ENCODE assay signal across 20 mouse cellular contexts in the genomic region with DNA sequence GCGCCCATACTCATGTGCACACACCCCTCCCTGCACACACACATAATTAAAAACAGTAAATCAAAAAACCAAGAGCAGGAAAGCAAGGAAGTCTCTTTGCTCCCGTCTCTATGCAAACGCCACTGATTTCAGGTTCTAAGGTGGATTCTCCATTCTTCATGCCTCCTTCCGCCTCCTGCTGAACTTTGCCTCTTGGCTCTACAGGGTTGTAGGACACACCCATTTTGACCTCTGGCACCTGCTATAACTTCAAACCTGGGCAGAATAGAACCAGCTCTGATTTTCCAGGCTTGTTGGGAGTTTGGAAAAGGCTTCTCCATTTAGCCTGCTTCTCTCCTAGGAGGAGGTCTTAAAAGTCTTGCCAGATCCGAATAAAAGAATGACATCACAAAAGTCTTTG. TPM values are rescaled to one million over a fixed set of nuclear protein-coding genes. Genes with fewer than 3 reads are reported as not detected.
DNase-seq lines count a peak whose midpoint lies in the region; ATAC-seq and TF ChIP-seq lines count a peak whose summit lies in the region.
"Had no signal": no experiment of that assay in that cellular context is flagged by ENCODE, and none has a peak within 500 bp of the region (broad histone marks: within the 10 kb centered on the region; RNA-seq: fewer than 3 reads in every experiment).

No protein-coding gene starts in this region.

- H3K9me3 ChIP-seq in kidney, embryonic 14.5 days (ENCODE audit: control insufficient read depth, low read length): no peaks in the 10 kb centered on the region
- no peaks in the 10 kb centered on the region for H3K9me3 ChIP-seq in kidney, embryonic 15.5 days (replicated peaks)
- no peaks in the 10 kb centered on the region for H3K9me3 ChIP-seq in stomach, postnatal 0 days (ENCODE audit: control insufficient read depth, low read length)
- H3K9me3 ChIP-seq in forebrain, embryonic 13.5 days (replicated peaks): no peaks in the 10 kb centered on the region
- H3K9me3 ChIP-seq: embryonic facial prominence, embryonic 10.5 days; heart, embryonic 13.5 days had no signal

- DNase-seq in kidney, adult 2 months: peak; percentile 83
- peak; percentile 63 to 75 for DNase-seq in kidney, postnatal 25 days
- DNase-seq in kidney, postnatal 36 days: peak; percentile 65 to 81
- DNase-seq in stomach, postnatal 0 days (ENCODE audit: low spot score): peak; percentile 49
- DNase-seq in cerebellum, postnatal 10 days: no peak
- DNase-seq: adrenal gland, postnatal 14 days; cerebellum, adult 18-20 months; cerebellum, adult 9-11 months; gastrocnemius, adult 2 months; gastrocnemius, postnatal 25 days; heart, adult 11 months; heart, postnatal 36 days had no signal

- WGBS in kidney, adult 2 months: 61% methylated on average over 5 of the region's 5 CpGs
- 71% methylated on average over 5 of the region's 5 CpGs for WGBS in kidney, embryonic 14.5 days
- 71% methylated on average over 5 of the region's 5 CpGs for WGBS in kidney, embryonic 15.5 days
- WGBS in stomach, postnatal 0 days: 65% methylated on average over 5 of the region's 5 CpGs
- WGBS in forebrain, embryonic 13.5 days: 89% methylated on average over 5 of the region's 5 CpGs

- ATAC-seq in kidney, embryonic 14.5 days (ENCODE audit: low FRiP score, low TSS enrichment): no peak
- no peak for ATAC-seq in kidney, embryonic 15.5 days (replicated peaks; ENCODE audit: low FRiP score)
- ATAC-seq in stomach, postnatal 0 days (ENCODE audit: low FRiP score, low TSS enrichment): no peak
- ATAC-seq in forebrain, embryonic 13.5 days: no peak
- ATAC-seq: activated CD4-positive, CD25-positive, alpha-beta regulatory T cell, adult 4 months; forebrain, embryonic 14.5 days had no signal

- H3K4me3 ChIP-seq in kidney, adult 2 months (ENCODE audit: insufficient read depth, low read depth, low read length): no peak overlapping the region
- H3K4me3 ChIP-seq in kidney, embryonic 14.5 days (ENCODE audit: low read length): no peak overlapping the region
- H3K4me3 ChIP-seq in kidney, embryonic 15.5 days (replicated peaks): no peak overlapping the region
- no peak overlapping the region for H3K4me3 ChIP-seq in stomach, postnatal 0 days (ENCODE audit: low read depth, low read length)
- no peak overlapping the region for H3K4me3 ChIP-seq in forebrain, embryonic 13.5 days
- H3K4me3 ChIP-seq: embryonic facial prominence, embryonic 10.5 days; gastrocnemius, adult 2 months; heart, embryonic 13.5 days had no signal

- no peak for TF ChIP-seq EP300 in stomach, postnatal 0 days (optimal IDR thresholded peaks at IDR 0.05)

- peak overlapping the region; percentile 2; the same call in 1 of the 2 replicates for H3K27ac ChIP-seq in kidney, adult 2 months (ENCODE audit: insufficient read depth, low read depth, low read length)
- no peak overlapping the region for H3K27ac ChIP-seq in kidney, embryonic 14.5 days (ENCODE audit: low read depth, low read length)
- no peak overlapping the region for H3K27ac ChIP-seq in kidney, embryonic 15.5 days
- no peak overlapping the region for H3K27ac ChIP-seq in stomach, postnatal 0 days (replicated peaks)
- H3K27ac ChIP-seq in forebrain, embryonic 13.5 days: no peak overlapping the region
- H3K27ac ChIP-seq: embryonic facial prominence, embryonic 10.5 days; heart, embryonic 13.5 days had no signal

- no peak for TF ChIP-seq POLR2A in kidney, adult 2 months (IDR thresholded peaks at IDR 0.05; ENCODE audit: low read depth, low read length)

- H3K9ac ChIP-seq in kidney, embryonic 14.5 days (ENCODE audit: low read depth, low read length): no peak overlapping the region
- H3K9ac ChIP-seq in kidney, embryonic 15.5 days: no peak overlapping the region
- no peak overlapping the region for H3K9ac ChIP-seq in stomach, postnatal 0 days (ENCODE audit: low read length)
- H3K9ac ChIP-seq in forebrain, embryonic 13.5 days: no peak overlapping the region
- H3K9ac ChIP-seq: heart, embryonic 13.5 days had no signal

- H3K27me3 ChIP-seq in kidney, adult 2 months (replicated peaks; ENCODE audit: control insufficient read depth, insufficient read depth, low read length): no peaks in the 10 kb centered on the region
- peaks cover 3% of the 10 kb centered on the region; the same call in 1 of the 2 replicates for H3K27me3 ChIP-seq in kidney, embryonic 14.5 days (ENCODE audit: control insufficient read depth, insufficient read depth, low read length)
- 0 out of 2 replicates have a peak, but pooled peaks cover 4% of the 10 kb centered on the region for H3K27me3 ChIP-seq in kidney, embryonic 15.5 days
- no peaks in the 10 kb centered on the region for H3K27me3 ChIP-seq in stomach, postnatal 0 days (ENCODE audit: control insufficient read depth, insufficient read depth, low read length)
- H3K27me3 ChIP-seq in forebrain, embryonic 13.5 days: 0 out of 2 replicates have a peak, but pooled peaks cover 4% of the 10 kb centered on the region
- H3K27me3 ChIP-seq: heart, embryonic 13.5 days had no signal

- no peak for TF ChIP-seq CTCF in kidney, adult 2 months (conservative IDR thresholded peaks at IDR 0.05; ENCODE audit: insufficient read depth, insufficient read length, low read depth, low read length)
- no peak for TF ChIP-seq CTCF in stomach, postnatal 0 days (IDR thresholded peaks at IDR 0.05; ENCODE audit: low read depth)

- H3K36me3 ChIP-seq in kidney, adult 2 months (ENCODE audit: control insufficient read depth, insufficient read depth, low read length): no peaks in the 10 kb centered on the region
- H3K36me3 ChIP-seq in kidney, embryonic 14.5 days (ENCODE audit: control insufficient read depth, insufficient read depth, low read length): no peaks in the 10 kb centered on the region; the same call in 1 of the 2 replicates
- peaks cover 14% of the 10 kb centered on the region; the same call in 1 of the 2 replicates for H3K36me3 ChIP-seq in kidney, embryonic 15.5 days
- H3K36me3 ChIP-seq in stomach, postnatal 0 days (ENCODE audit: control insufficient read depth, insufficient read depth, low read length): no peaks in the 10 kb centered on the region
- H3K36me3 ChIP-seq in forebrain, embryonic 13.5 days (ENCODE audit: poor library complexity, severe bottlenecking): no peaks in the 10 kb centered on the region
- H3K36me3 ChIP-seq: embryonic facial prominence, embryonic 10.5 days had no signal

- peaks cover 14% of the 10 kb centered on the region; the same call in 1 of the 2 replicates for H3K4me1 ChIP-seq in kidney, adult 2 months (ENCODE audit: control insufficient read depth, insufficient read depth, low read length)
- peaks cover 4% of the 10 kb centered on the region; the same call in 1 of the 2 replicates for H3K4me1 ChIP-seq in kidney, embryonic 14.5 days (ENCODE audit: control insufficient read depth, insufficient read depth, low read length)
- H3K4me1 ChIP-seq in kidney, embryonic 15.5 days: peaks cover 33% of the 10 kb centered on the region
- no peaks in the 10 kb centered on the region; the same call in 1 of the 2 replicates for H3K4me1 ChIP-seq in stomach, postnatal 0 days (replicated peaks; ENCODE audit: control insufficient read depth, insufficient read depth)
- H3K4me1 ChIP-seq in forebrain, embryonic 13.5 days: peaks cover 19% of the 10 kb centered on the region

- no peak overlapping the region for H3K4me2 ChIP-seq in kidney, embryonic 14.5 days (replicated peaks; ENCODE audit: low read depth, low read length)
- H3K4me2 ChIP-seq in kidney, embryonic 15.5 days: no peak overlapping the region
- no peak overlapping the region for H3K4me2 ChIP-seq in stomach, postnatal 0 days (replicated peaks; ENCODE audit: low read depth)
- no peak overlapping the region for H3K4me2 ChIP-seq in forebrain, embryonic 13.5 days
- H3K4me2 ChIP-seq: heart, embryonic 13.5 days had no signal

RNA-seq across cellular contexts. Expression of a gene that starts 2.3 kb away (rescaled TPM):
- 5.1 and 6.0 TPM in 2 replicates for polyA plus RNA-seq in kidney, adult 2 months (2012; rRNA removed)
- polyA plus RNA-seq in kidney, embryonic 14.5 days (2014; fragmentation: Nextera tagmentation; extraction: Ambion mirVana): 4.0 and 5.3 TPM in 2 replicates
- polyA plus RNA-seq in kidney, embryonic 15.5 days (2015; fragmentation: Nextera tagmentation; extraction: Ambion mirVana): 5.9 and 6.6 TPM in 2 replicates
- 2.3 and 3.2 TPM in 2 replicates for polyA plus RNA-seq in stomach, postnatal 0 days (2015; fragmentation: Nextera tagmentation; extraction: Ambion mirVana)
- 5.2 and 5.4 TPM in 2 replicates for polyA plus RNA-seq in forebrain, embryonic 13.5 days (2015; fragmentation: Nextera tagmentation; extraction: Ambion mirVana)

RNA-seq across cellular contexts. Expression of a gene that starts 7.4 kb away (rescaled TPM):
- 5.7 and 8.1 TPM in 2 replicates for polyA plus RNA-seq in kidney, adult 2 months (2012; rRNA removed)
- polyA plus RNA-seq in kidney, embryonic 14.5 days (2014; fragmentation: Nextera tagmentation; extraction: Ambion mirVana): 33.6 and 35.6 TPM in 2 replicates
- polyA plus RNA-seq in kidney, embryonic 15.5 days (2015; fragmentation: Nextera tagmentation; extraction: Ambion mirVana): 38.0 and 42.3 TPM in 2 replicates
- 14.2 and 14.8 TPM in 2 replicates for polyA plus RNA-seq in stomach, postnatal 0 days (2015; fragmentation: Nextera tagmentation; extraction: Ambion mirVana)
- 11.8 and 12.4 TPM in 2 replicates for polyA plus RNA-seq in forebrain, embryonic 13.5 days (2015; fragmentation: Nextera tagmentation; extraction: Ambion mirVana)

RNA-seq across cellular contexts. Expression of a gene that starts 9.4 kb away (rescaled TPM):
- polyA plus RNA-seq in kidney, adult 2 months (2012; rRNA removed): 177 and 182 TPM in 2 replicates
- polyA plus RNA-seq in kidney, embryonic 14.5 days (2014; fragmentation: Nextera tagmentation; extraction: Ambion mirVana): 40.4 and 83.2 TPM in 2 replicates
- polyA plus RNA-seq in kidney, embryonic 15.5 days (2015; fragmentation: Nextera tagmentation; extraction: Ambion mirVana): 37.4 and 40.8 TPM in 2 replicates
- polyA plus RNA-seq in stomach, postnatal 0 days (2015; fragmentation: Nextera tagmentation; extraction: Ambion mirVana): 33.4 and 37.6 TPM in 2 replicates
- 28.3 and 34.4 TPM in 2 replicates for polyA plus RNA-seq in forebrain, embryonic 13.5 days (2015; fragmentation: Nextera tagmentation; extraction: Ambion mirVana)

RNA-seq across cellular contexts. Expression of a gene that starts 13.1 kb away (rescaled TPM):
- polyA plus RNA-seq in kidney, adult 2 months (2012; rRNA removed): 172 and 274 TPM in 2 replicates
- 377 and 496 TPM in 2 replicates for polyA plus RNA-seq in kidney, embryonic 14.5 days (2014; fragmentation: Nextera tagmentation; extraction: Ambion mirVana)
- polyA plus RNA-seq in kidney, embryonic 15.5 days (2015; fragmentation: Nextera tagmentation; extraction: Ambion mirVana): 404 and 412 TPM in 2 replicates
- polyA plus RNA-seq in stomach, postnatal 0 days (2015; fragmentation: Nextera tagmentation; extraction: Ambion mirVana): 283 and 301 TPM in 2 replicates
- polyA plus RNA-seq in forebrain, embryonic 13.5 days (2015; fragmentation: Nextera tagmentation; extraction: Ambion mirVana): 334 and 380 TPM in 2 replicates

RNA-seq across cellular contexts. Expression of a gene that starts 20.1 kb away (rescaled TPM):
- polyA plus RNA-seq in kidney, adult 2 months (2012; rRNA removed): 206 TPM in 2 replicates
- 21.0 and 25.9 TPM in 2 replicates for polyA plus RNA-seq in kidney, embryonic 14.5 days (2014; fragmentation: Nextera tagmentation; extraction: Ambion mirVana)
- polyA plus RNA-seq in kidney, embryonic 15.5 days (2015; fragmentation: Nextera tagmentation; extraction: Ambion mirVana): 17.3 and 22.5 TPM in 2 replicates
- polyA plus RNA-seq in stomach, postnatal 0 days (2015; fragmentation: Nextera tagmentation; extraction: Ambion mirVana): 0.68 and 1.1 TPM in 2 replicates
- polyA plus RNA-seq in forebrain, embryonic 13.5 days (2015; fragmentation: Nextera tagmentation; extraction: Ambion mirVana): 23.1 and 27.4 TPM in 2 replicates
- polyA plus RNA-seq: activated CD4-positive, CD25-positive, alpha-beta regulatory T cell, adult 4 months; C2C12 had no signal

Comparison
In these comparisons a context has a peak if more than half of its experiments do, and no peak if none do; other contexts are left out.
1. DNase-seq: peak in kidney, adult 2 months (single experiment), kidney, postnatal 25 days (2 of 2), kidney, postnatal 36 days (2 of 2) and stomach, postnatal 0 days (single experiment); none in cerebellum, postnatal 10 days (0 of 2).